Mouse (Mus musculus): ENCODE measurements around the gene Cldn15. TPM values are rescaled to one million over a fixed set of nuclear protein-coding genes. Genes with fewer than 3 reads are reported as not detected.
"Not testable (repeated sequence)": the region's sequence is repeated elsewhere in the genome, so short reads cannot be mapped to it uniquely, and the experiment has no call there.

Cldn15 gene
- polyA plus RNA-seq, 1 experiment from 2014 or later: 11.9 TPM

DNA sequence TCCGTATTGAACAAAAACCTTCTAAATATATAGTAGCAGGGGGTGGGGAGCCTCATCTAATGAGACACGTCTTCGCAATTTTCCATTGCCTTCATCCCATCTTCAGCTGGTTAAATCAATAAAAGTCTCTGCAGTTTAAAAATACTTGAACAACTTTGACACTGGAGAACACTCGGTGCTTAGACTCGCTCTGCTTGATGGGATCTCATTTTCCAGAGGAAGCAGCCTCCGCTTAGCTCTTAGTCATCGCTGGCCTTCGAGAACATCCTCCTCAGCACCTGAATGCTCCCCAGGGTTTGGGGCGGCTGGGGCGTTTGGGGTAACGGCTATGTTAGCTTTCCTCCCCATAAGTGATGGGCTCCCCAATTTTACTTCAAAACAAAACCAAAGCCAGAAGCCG, 21.3 kb upstream of the Cldn15 start:
- Histone ChIP-seq H3K9ac (ENCODE audit: low read depth, low read length) (no peak overlapping the region), H3K4me3 (replicated peaks; ENCODE audit: low read depth, low read length) (no peak overlapping the region), H3K36me3 (ENCODE audit: insufficient read depth, low read length) (no peaks in the 10 kb centered on the region), H3K4me2 (ENCODE audit: low read length) (no peak overlapping the region), H3K9me3 (replicated peaks; ENCODE audit: low read length) (no peaks in the 10 kb centered on the region), H3K4me1 (replicated peaks; ENCODE audit: insufficient read depth, low read length) (no peaks in the 10 kb centered on the region), H3K27ac (no peak overlapping the region), H3K27me3 (ENCODE audit: insufficient read depth, low read length) (no peaks in the 10 kb centered on the region)
- DNase-seq (ENCODE audit: low spot score): no peak
- ATAC-seq (replicated peaks; ENCODE audit: low FRiP score, low read depth): no peak
- no peak for TF ChIP-seq CTCF (IDR thresholded peaks at IDR 0.05; ENCODE audit: low read depth)
- 75% methylated on average over 12 of the region's 12 CpGs for whole genome bisulfite sequencing

DNA sequence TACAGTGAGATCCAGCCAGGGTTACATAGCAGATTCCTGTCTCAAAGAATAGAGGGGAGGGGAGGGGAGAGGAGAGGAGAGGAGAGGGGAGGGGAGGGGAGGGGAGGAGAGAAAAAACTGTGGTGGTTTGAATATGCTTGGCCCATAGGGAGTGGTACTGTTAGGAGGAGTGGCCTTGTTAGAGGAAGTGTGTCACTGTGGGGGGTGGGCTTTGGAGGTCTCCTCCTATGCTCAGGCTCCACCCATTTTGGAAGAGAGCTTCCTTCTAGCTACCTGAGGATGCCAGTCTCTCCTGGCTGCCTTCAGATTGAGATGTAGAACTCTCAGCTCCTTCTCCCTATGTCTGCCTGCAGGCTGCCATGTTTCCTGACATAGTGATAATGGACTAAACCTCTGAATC, 18.5 kb upstream of the Cldn15 start:
- H3K9me3 ChIP-seq (replicated peaks; ENCODE audit: low read length): no peaks in the 10 kb centered on the region
- ATAC-seq (replicated peaks; ENCODE audit: low FRiP score, low read depth): no peak

GRCm38 (mm10) chr5:136949551-136950336, 16.7 kb upstream of the Cldn15 start:
- H3K4me1 ChIP-seq (replicated peaks; ENCODE audit: insufficient read depth, low read length); DNase-seq (ENCODE audit: low spot score); H3K27me3 ChIP-seq (ENCODE audit: insufficient read depth, low read length); H3K4me3 ChIP-seq (replicated peaks; ENCODE audit: low read depth, low read length); ATAC-seq (replicated peaks; ENCODE audit: low FRiP score, low read depth); H3K4me2 ChIP-seq (ENCODE audit: low read length); H3K27ac ChIP-seq; H3K36me3 ChIP-seq (ENCODE audit: insufficient read depth, low read length); H3K9me3 ChIP-seq (replicated peaks; ENCODE audit: low read length); H3K9ac ChIP-seq (ENCODE audit: low read depth, low read length): not testable (repeated sequence)
- WGBS: 80% methylated on average over 14 of the region's 14 CpGs

More for the DNA sequence above, 18.5 kb upstream of the Cldn15 start:
- Histone ChIP-seq H3K27ac (no peak overlapping the region), H3K4me2 (ENCODE audit: low read length) (no peak overlapping the region), H3K9ac (ENCODE audit: low read depth, low read length) (no peak overlapping the region), H3K27me3 (ENCODE audit: insufficient read depth, low read length) (no peaks in the 10 kb centered on the region), H3K4me1 (replicated peaks; ENCODE audit: insufficient read depth, low read length) (no peaks in the 10 kb centered on the region), H3K36me3 (ENCODE audit: insufficient read depth, low read length) (no peaks in the 10 kb centered on the region), H3K4me3 (replicated peaks; ENCODE audit: low read depth, low read length) (no peak overlapping the region)
- TF ChIP-seq CTCF (IDR thresholded peaks at IDR 0.05; ENCODE audit: low read depth): no peak
- no peak for DNase-seq (ENCODE audit: low spot score)

- H3K27ac ChIP-seq: no peak overlapping the region
- WGBS: 83% methylated on average over 6 of the region's 6 CpGs
- ATAC-seq (replicated peaks; ENCODE audit: low FRiP score, low read depth): no peak
Observed at GRCm38 (mm10) chr5:136950521-136950920, 15.9 kb upstream of the Cldn15 start.

DNA sequence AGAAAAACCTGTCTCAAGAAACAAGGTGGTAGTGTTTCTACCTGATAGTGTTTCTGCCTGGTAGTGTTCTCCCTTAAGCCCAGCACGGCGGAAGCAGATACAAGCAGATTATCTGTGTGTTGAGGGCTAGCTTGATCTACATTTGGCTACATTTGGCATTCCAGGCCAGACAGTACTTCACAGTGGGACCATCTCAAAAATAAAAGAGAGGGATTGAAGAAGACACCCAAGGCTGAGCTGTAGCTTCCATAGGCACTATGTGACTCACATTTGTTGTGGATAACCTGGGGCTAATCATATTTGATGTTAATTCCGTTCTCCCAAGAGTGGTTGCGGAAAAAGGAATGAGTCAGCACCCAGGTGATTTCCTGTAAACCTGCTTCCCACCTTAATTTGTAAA, 14.3 kb upstream of the Cldn15 start:
- Histone ChIP-seq H3K4me3 (replicated peaks; ENCODE audit: low read depth, low read length) (no peak overlapping the region), H3K4me2 (ENCODE audit: low read length) (no peak overlapping the region), H3K4me1 (replicated peaks; ENCODE audit: insufficient read depth, low read length) (peaks cover 4% of the 10 kb centered on the region; the same call in 1 of the 2 replicates), H3K9ac (ENCODE audit: low read depth, low read length) (no peak overlapping the region), H3K27ac (no peak overlapping the region), H3K27me3 (ENCODE audit: insufficient read depth, low read length) (no peaks in the 10 kb centered on the region), H3K36me3 (ENCODE audit: insufficient read depth, low read length) (no peaks in the 10 kb centered on the region), H3K9me3 (replicated peaks; ENCODE audit: low read length) (no peaks in the 10 kb centered on the region)
- WGBS: 76% methylated on average over 4 of the region's 4 CpGs
- ATAC-seq (replicated peaks; ENCODE audit: low FRiP score, low read depth): no peak
- TF ChIP-seq CTCF (IDR thresholded peaks at IDR 0.05; ENCODE audit: low read depth): no peak
- DNase-seq (ENCODE audit: low spot score): no peak

More at GRCm38 (mm10) chr5:136950521-136950920, 15.9 kb upstream of the Cldn15 start:
- Histone ChIP-seq H3K9me3 (replicated peaks; ENCODE audit: low read length) (no peaks in the 10 kb centered on the region), H3K4me1 (replicated peaks; ENCODE audit: insufficient read depth, low read length) (peaks cover 4% of the 10 kb centered on the region; the same call in 1 of the 2 replicates), H3K9ac (ENCODE audit: low read depth, low read length) (no peak overlapping the region), H3K4me2 (ENCODE audit: low read length) (no peak overlapping the region), H3K36me3 (ENCODE audit: insufficient read depth, low read length) (no peaks in the 10 kb centered on the region), H3K4me3 (replicated peaks; ENCODE audit: low read depth, low read length) (no peak overlapping the region), H3K27me3 (ENCODE audit: insufficient read depth, low read length) (no peaks in the 10 kb centered on the region)
- no peak for DNase-seq (ENCODE audit: low spot score)
- no peak for TF ChIP-seq CTCF (IDR thresholded peaks at IDR 0.05; ENCODE audit: low read depth)

GRCm38 (mm10) chr5:136953015-136953414, 13.4 kb upstream of the Cldn15 start, which contains the start of gene Fis1:
Fis1 (plus strand) TSS chr5:136953275.
- Histone ChIP-seq H3K36me3 (ENCODE audit: insufficient read depth, low read length) (no peaks in the 10 kb centered on the region), H3K27ac (peak within 1 kb of the TSS; percentile 67), H3K4me1 (replicated peaks; ENCODE audit: insufficient read depth, low read length) (peaks cover 4% of the 10 kb centered on the region; the same call in 1 of the 2 replicates), H3K4me2 (ENCODE audit: low read length) (peak within 1 kb of the TSS; percentile 71), H3K9ac (ENCODE audit: low read depth, low read length) (peak within 1 kb of the TSS; percentile 76), H3K9me3 (replicated peaks; ENCODE audit: low read length) (no peaks in the 10 kb centered on the region), H3K27me3 (ENCODE audit: insufficient read depth, low read length) (no peaks in the 10 kb centered on the region), H3K4me3 (replicated peaks; ENCODE audit: low read depth, low read length) (peak within 1 kb of the TSS; percentile 79)
- DNase-seq (ENCODE audit: low spot score) (peak; percentile 99), ATAC-seq (replicated peaks; ENCODE audit: low FRiP score, low read depth) (peak; percentile 99)
- peak; percentile 28; the same call in 1 of the 2 replicates for TF ChIP-seq CTCF (IDR thresholded peaks at IDR 0.05; ENCODE audit: low read depth)
- under 1% methylated on average over 23 of the region's 23 CpGs for WGBS
